Mouse (Mus musculus) hematopoietic stem cell, adult 5-6 weeks (primary cell): Measurements from ENCODE around the gene Plpp7. TPM values are rescaled to one million over a fixed set of nuclear protein-coding genes. Genes with fewer than 3 reads are reported as not detected.

Experiments used
- ATAC-seq, 2 experiments: fragments of 125-278 bp in 1 of 2; replicated peaks in 1 of 2; 2 replicates each; pipeline ENCODE4 v1.8.0; 2016 to 2017; ENCODE audit warnings: inconsistent platforms in 2 of 2, mild to moderate bottlenecking in 2 of 2, moderate number of reproducible peaks in 2 of 2, low read depth in 1 of 2, moderate TSS enrichment in 1 of 2; ENCODE audit not compliant: low FRiP score in 2 of 2, poor library complexity in 2 of 2, severe bottlenecking in 2 of 2, insufficient read depth in 1 of 2, low TSS enrichment in 1 of 2
- total RNA-seq: library from RNA; stranded (forward); fragments of 172-1452, 232-1000 nt; gene quantifications from 2 replicates; pipeline ENCODE4 v1.2.3, GENCODE M21; 2017

Plpp7 gene
- total RNA-seq, 1 experiment from 2014 or later: 2.2 TPM

GRCm38 (mm10) chr2:32150924-32151659 lies 55.8 kb downstream of the Plpp7 start, which contains the start of gene Prrc2b:
Gene Prrc2b (plus strand): TSS chr2:32151082.
- peak in 1 of 2 experiments; percentile 43; a peak in 2 of 4 replicates for ATAC-seq

- ATAC-seq: peak; percentile 27 to 36; a peak in 3 of 4 replicates
These were observed 56.5 kb downstream of the Plpp7 start for GRCm38 (mm10) chr2:32151660-32152366.

- peak in 1 of 2 experiments; percentile 9; a peak in 1 of 4 replicates for ATAC-seq
These were observed 57.2 kb downstream of the Plpp7 start for GRCm38 (mm10) chr2:32152367-32153034.

- ATAC-seq: no peak
These were observed 57.9 kb downstream of the Plpp7 start for GRCm38 (mm10) chr2:32153041-32153790.

- no peak for ATAC-seq
These were observed 58.4 kb downstream of the Plpp7 start for GRCm38 (mm10) chr2:32153791-32154119.

- ATAC-seq: no peak
These were observed 59.1 kb downstream of the Plpp7 start for GRCm38 (mm10) chr2:32154334-32154997.

- ATAC-seq: no peak
These were observed 59.7 kb downstream of the Plpp7 start for GRCm38 (mm10) chr2:32154998-32155541.

GRCm38 (mm10) chr2:32155614-32156013 lies 60.3 kb downstream of the Plpp7 start:
- ATAC-seq: no peak

- ATAC-seq: no peak
These were observed 61.3 kb downstream of the Plpp7 start for GRCm38 (mm10) chr2:32156645-32157044.

GRCm38 (mm10) chr2:32157328-32157727 lies 62.0 kb downstream of the Plpp7 start:
- no peak for ATAC-seq

- no peak for ATAC-seq
These were observed 63.4 kb downstream of the Plpp7 start for GRCm38 (mm10) chr2:32158616-32159239.

Other genes starting within 250 kb of the Plpp7 start
- not detected in 2 replicates for gene Fibcd1, start 249.5 kb upstream of the Plpp7 start, total RNA-seq
- gene Lamc3, start 208.2 kb upstream of the Plpp7 start, total RNA-seq: not detected in 2 replicates
- 1.0 and 1.1 TPM in 2 replicates for gene Aif1l, start 145.4 kb upstream of the Plpp7 start, total RNA-seq
- gene Nup214, start 121.1 kb upstream of the Plpp7 start, total RNA-seq: 35.2 and 76.3 TPM in 2 replicates
- gene Fam78a, start 10.7 kb upstream of the Plpp7 start, total RNA-seq: 12.3 and 12.9 TPM in 2 replicates
- gene Prrc2b, start 55.6 kb downstream of the Plpp7 start, total RNA-seq: 19.9 and 25.0 TPM in 2 replicates
- 25.3 and 28.3 TPM in 2 replicates for gene Pomt1, start 141.1 kb downstream of the Plpp7 start, total RNA-seq
- gene Uck1, start 164.6 kb downstream of the Plpp7 start, total RNA-seq: 32.3 and 33.3 TPM in 2 replicates
- 37.5 and 47.3 TPM in 2 replicates for gene Golga2, start 191.9 kb downstream of the Plpp7 start, total RNA-seq
- 230 and 365 TPM in 2 replicates for gene Swi5, start 192.5 kb downstream of the Plpp7 start, total RNA-seq